Mouse (Mus musculus) MN1 (cell line): ENCODE results near the gene Ufc1.
A peak's percentile ranks its signal among the peaks of the same experiment; 100 is the strongest.
"Not testable (repeated sequence)": the region's sequence is repeated elsewhere in the genome, so short reads cannot be mapped to it uniquely, and the experiment has no call there.

Source experiments
- DNase-seq: peaks from one replicate; pipeline ENCODE4 v3.0.0-alpha.2; 2016; ENCODE audit warnings: low spot score

Gene Ufc1

GRCm38 (mm10) chr1:171247453-171247841, 47.4 kb downstream of the Ufc1 start:
- peak; percentile 67 for DNase-seq

GRCm38 (mm10) chr1:171246709-171247452, 47.9 kb downstream of the Ufc1 start:
- peak; percentile 99 for DNase-seq

- no peak for DNase-seq
Observed at GRCm38 (mm10) chr1:171245353-171245752, 49.5 kb downstream of the Ufc1 start.

- not testable (repeated sequence) for DNase-seq
Observed at GRCm38 (mm10) chr1:171241952-171242351, 52.9 kb downstream of the Ufc1 start.

DNA sequence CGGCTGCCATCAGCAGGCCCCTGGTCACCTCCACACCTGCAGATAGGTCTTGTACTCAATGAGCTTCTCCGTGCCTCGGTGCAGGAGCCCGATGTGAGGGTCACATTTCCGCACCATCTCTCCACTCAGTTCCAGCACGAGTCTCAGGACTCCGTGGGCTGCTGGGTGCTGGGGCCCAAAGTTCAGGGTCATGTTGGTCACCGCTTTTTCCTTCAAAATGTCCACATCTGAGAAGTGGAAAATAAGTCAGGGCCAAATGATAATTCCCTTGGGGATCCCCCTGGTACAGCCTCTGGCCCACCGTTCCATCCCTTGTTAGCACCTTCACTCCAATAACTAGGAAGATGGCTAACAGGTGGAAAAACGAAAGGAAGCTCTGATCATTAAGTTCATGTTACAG, 53.9 kb downstream of the Ufc1 start:
- no peak for DNase-seq

DNA sequence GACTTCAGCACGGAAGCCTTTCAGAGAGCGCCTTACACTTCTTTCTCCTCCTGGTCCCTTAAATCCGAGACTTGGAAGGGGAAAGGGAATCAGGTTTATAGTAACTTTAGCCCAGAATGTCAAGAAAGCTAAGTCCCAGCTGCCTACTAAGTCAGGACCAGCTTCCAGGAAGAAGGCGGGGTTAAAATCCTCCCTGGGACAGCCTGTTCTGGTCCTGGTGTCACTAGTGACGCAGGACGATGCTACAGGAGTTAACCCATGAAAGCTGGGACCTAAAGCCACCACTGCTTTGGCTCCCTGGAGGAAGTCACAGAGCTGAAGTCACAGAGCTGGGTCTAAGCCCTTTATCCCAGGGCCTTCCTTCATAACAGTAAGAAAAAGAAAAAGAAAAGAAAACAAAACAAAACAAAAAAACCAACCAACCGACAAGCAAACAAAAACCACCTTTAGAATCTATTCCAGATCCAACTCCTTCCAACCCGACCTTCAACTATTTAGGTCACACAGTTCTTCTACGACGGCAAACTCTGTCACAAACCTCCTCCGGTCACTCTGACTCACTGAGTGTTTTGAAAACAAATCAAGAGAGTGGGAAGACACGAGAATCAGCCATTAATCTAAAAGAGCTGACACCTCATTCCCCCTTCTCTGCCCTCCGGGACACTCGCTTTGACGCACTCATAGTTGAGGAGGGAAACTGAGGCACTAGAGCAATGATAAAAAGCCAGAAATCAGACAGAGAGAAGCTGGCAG, 54.7 kb downstream of the Ufc1 start:
- no peak for DNase-seq
